Mouse (Mus musculus) heart, embryonic 12.5 days (tissue): ENCODE results near the gene Mylk4. TPM values are rescaled to one million over a fixed set of nuclear protein-coding genes. Genes with fewer than 3 reads are reported as not detected.

Experiments used
- ATAC-seq: fragments of 200-750 bp; cut with Nextera tagmentation; 2 replicates; pipeline ENCODE4 v1.8.0; 2017; ENCODE audit warnings: moderate TSS enrichment, moderate library complexity; ENCODE audit not compliant: insufficient number of reproducible peaks, low FRiP score
- H3K27ac ChIP-seq: fragments of 300-500 bp; sonication (generic); 2 replicates; pipeline ENCODE4 v1.5.1; 2016; ENCODE audit warnings: mild to moderate bottlenecking, moderate library complexity; ENCODE audit not compliant: poor library complexity, severe bottlenecking
- H3K27me3 ChIP-seq: fragments of 300-500 bp; sonication (generic); replicated peaks from 2 replicates; pipeline ENCODE4 v1.6.1; 2016; ENCODE audit warnings: mild to moderate bottlenecking, moderate library complexity
- H3K36me3 ChIP-seq: fragments of 300-500 bp; sonication (generic); 2 replicates; pipeline ENCODE4 v1.6.1; 2016; ENCODE audit warnings: mild to moderate bottlenecking, moderate library complexity
- H3K4me1 ChIP-seq: fragments of 300-500 bp; sonication (generic); replicated peaks from 2 replicates; pipeline ENCODE4 v1.6.1; 2016; ENCODE audit warnings: mild to moderate bottlenecking
- H3K4me2 ChIP-seq: fragments of 300-500 bp; sonication (generic); 2 replicates; pipeline ENCODE4 v1.6.1; 2016; ENCODE audit warnings: mild to moderate bottlenecking, moderate library complexity
- H3K4me3 ChIP-seq: fragments of 300-500 bp; sonication (generic); 2 replicates; pipeline ENCODE4 v1.5.1; 2016; ENCODE audit warnings: mild to moderate bottlenecking
- H3K9ac ChIP-seq: fragments of 300-500 bp; sonication (generic); 2 replicates; pipeline ENCODE4 v1.6.1; 2016; ENCODE audit warnings: mild to moderate bottlenecking, moderate library complexity
- H3K9me3 ChIP-seq: fragments of 300-500 bp; sonication (generic); replicated peaks from 2 replicates; pipeline ENCODE4 v1.6.1; 2016; ENCODE audit warnings: mild to moderate bottlenecking, moderate library complexity
- WGBS: fragments of 180-500 bp; shearing (Covaris S2); methylation state at CpG from one replicate; pipeline ENCODE4 v1.1.7; 2016; 5-methylcytosine and 5-hydroxymethylcytosine counted together
- polyA plus RNA-seq: library from polyadenylated mRNA; unstranded; fragments of >200 nt; fragmentation: Nextera tagmentation; extraction: Ambion mirVana; gene quantifications from 2 replicates; pipeline ENCODE4 v1.2.1, GENCODE M21; 2016

Gene Mylk4
- polyA plus RNA-seq, 1 experiment from 2014 or later: 0.28 TPM

GRCm38 (mm10) chr13:32821671-32822070 lies 37.9 kb upstream of the Mylk4 start:
- Histone ChIP-seq H3K27ac (no peak overlapping the region), H3K36me3 (peaks cover 58% of the 10 kb centered on the region), H3K27me3 (no peaks in the 10 kb centered on the region), H3K9me3 (no peaks in the 10 kb centered on the region), H3K4me1 (no peaks in the 10 kb centered on the region), H3K4me2 (no peak overlapping the region), H3K4me3 (no peak overlapping the region), H3K9ac (no peak overlapping the region)
- WGBS: 99% methylated on average over 4 of the region's 4 CpGs
- no peak for ATAC-seq

- Histone ChIP-seq H3K4me2 (no peak overlapping the region), H3K9me3 (no peaks in the 10 kb centered on the region), H3K27ac (no peak overlapping the region), H3K4me1 (no peaks in the 10 kb centered on the region), H3K36me3 (peaks cover 65% of the 10 kb centered on the region), H3K27me3 (no peaks in the 10 kb centered on the region), H3K4me3 (no peak overlapping the region), H3K9ac (no peak overlapping the region)
- WGBS: 85% methylated on average over 5 of the region's 5 CpGs
- ATAC-seq: no peak
These were observed 36.2 kb upstream of the Mylk4 start for GRCm38 (mm10) chr13:32819926-32820325.

- ATAC-seq: no peak
- no peaks in the 10 kb centered on the region for H3K4me1 ChIP-seq
- 89% methylated on average over 3 of the region's 3 CpGs for WGBS
- H3K9ac ChIP-seq: no peak overlapping the region
- no peaks in the 10 kb centered on the region for H3K27me3 ChIP-seq
- no peaks in the 10 kb centered on the region; the same call in 1 of the 2 replicates for H3K9me3 ChIP-seq
- peaks cover 67% of the 10 kb centered on the region for H3K36me3 ChIP-seq
- H3K27ac ChIP-seq: no peak overlapping the region
- no peak overlapping the region for H3K4me2 ChIP-seq
- no peak overlapping the region for H3K4me3 ChIP-seq
These were observed 35.5 kb upstream of the Mylk4 start for GRCm38 (mm10) chr13:32819241-32819640.

- WGBS: 93% methylated on average over 3 of the region's 3 CpGs
- no peak for ATAC-seq
- no peaks in the 10 kb centered on the region for H3K9me3 ChIP-seq
- H3K4me3 ChIP-seq: no peak overlapping the region
- peaks cover 32% of the 10 kb centered on the region for H3K36me3 ChIP-seq
- H3K9ac ChIP-seq: no peak overlapping the region
- H3K27me3 ChIP-seq: no peaks in the 10 kb centered on the region
- H3K4me2 ChIP-seq: no peak overlapping the region
- H3K4me1 ChIP-seq: peaks cover 22% of the 10 kb centered on the region
- H3K27ac ChIP-seq: no peak overlapping the region
These were observed 23.9 kb upstream of the Mylk4 start for GRCm38 (mm10) chr13:32807624-32808023.

GRCm38 (mm10) chr13:32806820-32807219 lies 23.1 kb upstream of the Mylk4 start:
- Histone ChIP-seq H3K4me1 (peaks cover 20% of the 10 kb centered on the region), H3K9ac (no peak overlapping the region), H3K27ac (no peak overlapping the region), H3K9me3 (no peaks in the 10 kb centered on the region), H3K4me3 (no peak overlapping the region), H3K27me3 (no peaks in the 10 kb centered on the region), H3K4me2 (no peak overlapping the region), H3K36me3 (peaks cover 32% of the 10 kb centered on the region)
- WGBS: 71% methylated on average over 7 of the region's 7 CpGs
- ATAC-seq: no peak

- 71% methylated on average over 4 of the region's 4 CpGs for WGBS
- Histone ChIP-seq H3K27ac (peak overlapping the region; percentile 14; the same call in 1 of the 2 replicates), H3K9ac (no peak overlapping the region)
These were observed 20.1 kb upstream of the Mylk4 start for GRCm38 (mm10) chr13:32803701-32804345.

GRCm38 (mm10) chr13:32802259-32803081 lies 18.7 kb upstream of the Mylk4 start, which contains the start of gene D930007J09Rik:
TSS of gene D930007J09Rik (minus strand) at chr13:32802849.
- Histone ChIP-seq H3K9me3 (no peaks in the 10 kb centered on the region), H3K27me3 (no peaks in the 10 kb centered on the region), H3K4me1 (peaks cover 23% of the 10 kb centered on the region), H3K27ac (peak within 1 kb of the TSS; percentile 37), H3K9ac (peak within 1 kb of the TSS; percentile 88), H3K4me2 (peak within 1 kb of the TSS; percentile 86), H3K36me3 (0 out of 2 replicates have a peak, but pooled peaks cover 11% of the 10 kb centered on the region), H3K4me3 (peak within 1 kb of the TSS; percentile 88)
- WGBS: under 1% methylated on average over 94 of the region's 95 CpGs
- ATAC-seq: peak; percentile 51

More at GRCm38 (mm10) chr13:32803701-32804345, 20.1 kb upstream of the Mylk4 start:
- peaks cover 23% of the 10 kb centered on the region for H3K4me1 ChIP-seq
- H3K9me3 ChIP-seq: no peaks in the 10 kb centered on the region
- no peaks in the 10 kb centered on the region for H3K27me3 ChIP-seq
- H3K36me3 ChIP-seq: peaks cover 17% of the 10 kb centered on the region
- H3K4me3 ChIP-seq: peak overlapping the region; percentile 88
- no peak for ATAC-seq
- peak overlapping the region; percentile 86 for H3K4me2 ChIP-seq

- Histone ChIP-seq H3K27me3 (no peaks in the 10 kb centered on the region), H3K9me3 (no peaks in the 10 kb centered on the region), H3K36me3 (0 out of 2 replicates have a peak, but pooled peaks cover 7% of the 10 kb centered on the region), H3K4me1 (peaks cover 20% of the 10 kb centered on the region), H3K9ac (peak within 1 kb of the TSS; percentile 88), H3K4me2 (peak within 1 kb of the TSS; percentile 86), H3K27ac (peak within 1 kb of the TSS; percentile 37; the same call in 1 of the 2 replicates), H3K4me3 (peak within 1 kb of the TSS; percentile 88)
- ATAC-seq: peak; percentile 94
- WGBS: under 1% methylated on average over 49 of the region's 51 CpGs
These were observed 18.0 kb upstream of the Mylk4 start, which contains the start of gene Wrnip1 for GRCm38 (mm10) chr13:32801693-32802221. TSS of gene Wrnip1 (plus strand) at chr13:32802038.

GRCm38 (mm10) chr13:32800859-32801258 lies 17.1 kb upstream of the Mylk4 start:
- H3K27ac ChIP-seq: no peak overlapping the region
- no peaks in the 10 kb centered on the region for H3K27me3 ChIP-seq
- H3K4me3 ChIP-seq: peak overlapping the region; percentile 88; the same call in 1 of the 2 replicates
- no peak overlapping the region for H3K9ac ChIP-seq
- peaks cover 15% of the 10 kb centered on the region for H3K4me1 ChIP-seq
- no peak for ATAC-seq
- peak overlapping the region; percentile 86 for H3K4me2 ChIP-seq
- H3K9me3 ChIP-seq: no peaks in the 10 kb centered on the region
- no peaks in the 10 kb centered on the region for H3K36me3 ChIP-seq

- H3K4me3 ChIP-seq: no peak overlapping the region
- H3K27me3 ChIP-seq: no peaks in the 10 kb centered on the region
- H3K36me3 ChIP-seq: no peaks in the 10 kb centered on the region
- no peak overlapping the region for H3K4me2 ChIP-seq
- 59% methylated on average over 2 of the region's 2 CpGs for WGBS
- no peak overlapping the region for H3K27ac ChIP-seq
- no peak overlapping the region for H3K9ac ChIP-seq
- ATAC-seq: no peak
- H3K9me3 ChIP-seq: no peaks in the 10 kb centered on the region
- peaks cover 12% of the 10 kb centered on the region for H3K4me1 ChIP-seq
These were observed 15.4 kb upstream of the Mylk4 start for GRCm38 (mm10) chr13:32799131-32799530.

GRCm38 (mm10) chr13:32797085-32797484 lies 13.3 kb upstream of the Mylk4 start:
- no peaks in the 10 kb centered on the region for H3K36me3 ChIP-seq
- 84% methylated on average over 1 of the region's 1 CpGs for WGBS
- no peak overlapping the region for H3K4me2 ChIP-seq
- H3K4me1 ChIP-seq: peaks cover 3% of the 10 kb centered on the region; the same call in 1 of the 2 replicates
- ATAC-seq: no peak
- H3K9ac ChIP-seq: no peak overlapping the region
- no peaks in the 10 kb centered on the region for H3K27me3 ChIP-seq
- H3K27ac ChIP-seq: no peak overlapping the region
- H3K9me3 ChIP-seq: no peaks in the 10 kb centered on the region
- H3K4me3 ChIP-seq: no peak overlapping the region
